Mouse (Mus musculus) limb, embryonic 14.5 days (tissue): ENCODE data around the gene Rpl3l. TPM values are rescaled to one million over a fixed set of nuclear protein-coding genes. Genes with fewer than 3 reads are reported as not detected.
A peak's percentile ranks its signal among the peaks of the same experiment; 100 is the strongest.

ENCODE experiments used
- ATAC-seq: fragments of 200-750 bp; cut with Nextera tagmentation; 2 replicates; pipeline ENCODE4 v1.8.0; 2017; ENCODE audit warnings: low read depth, moderate number of reproducible peaks, moderate TSS enrichment; ENCODE audit not compliant: low FRiP score
- DNase-seq: peaks from one replicate; pipeline ENCODE4 v3.0.0-alpha.2; 2015; ENCODE audit warnings: low spot score
- H3K27ac ChIP-seq: fragments of 300-500 bp; sonication (generic); replicated peaks from 2 replicates; pipeline ENCODE4 v1.5.1; 2014; ENCODE audit warnings: low read depth, mild to moderate bottlenecking, low read length, moderate library complexity, mixed read lengths
- H3K27me3 ChIP-seq: fragments of 300-500 bp; sonication (generic); 2 replicates; pipeline ENCODE4 v1.6.1; 2014; ENCODE audit warnings: low read length, mixed read lengths; ENCODE audit not compliant: control insufficient read depth, insufficient read depth
- H3K36me3 ChIP-seq: fragments of 300-500 bp; sonication (generic); 2 replicates; pipeline ENCODE4 v1.6.1; 2014; ENCODE audit warnings: mild to moderate bottlenecking, low read length, moderate library complexity, mixed read lengths; ENCODE audit not compliant: control insufficient read depth, insufficient read depth
- H3K4me1 ChIP-seq: fragments of 300-500 bp; sonication (generic); 2 replicates; pipeline ENCODE4 v1.6.1; 2014; ENCODE audit warnings: antibody characterized with exemption, low read length, mixed read lengths; ENCODE audit not compliant: control insufficient read depth, insufficient read depth
- H3K4me2 ChIP-seq: fragments of 300-500 bp; sonication (generic); replicated peaks from 2 replicates; pipeline ENCODE4 v1.6.1; 2014; ENCODE audit warnings: low read depth, mild to moderate bottlenecking, low read length, moderate library complexity; ENCODE audit not compliant: severe bottlenecking
- H3K4me3 ChIP-seq: fragments of 300-500 bp; sonication (generic); replicated peaks from 2 replicates; pipeline ENCODE4 v1.5.1; 2014; ENCODE audit warnings: low read length
- H3K9ac ChIP-seq: fragments of 300-500 bp; sonication (generic); 2 replicates; pipeline ENCODE4 v1.6.1; 2014; ENCODE audit warnings: mild to moderate bottlenecking, low read depth, low read length, moderate library complexity; ENCODE audit not compliant: severe bottlenecking
- H3K9me3 ChIP-seq: fragments of 300-500 bp; sonication (generic); 2 replicates; pipeline ENCODE4 v1.6.1; 2016; ENCODE audit warnings: low read length; ENCODE audit not compliant: control insufficient read depth
- POLR2A ChIP-seq: fragments of 200-500 bp; IDR thresholded peaks from 2 replicates; pipeline ENCODE4 v1.8.0; 2012; ENCODE audit warnings: inconsistent platforms, mild to moderate bottlenecking, moderate library complexity, borderline replicate concordance; ENCODE audit not compliant: insufficient read depth, insufficient read length; ENCODE audit errors: extremely low read depth
- WGBS: fragments of 180-500 bp; shearing (Covaris S2); extraction: QIAGEN DNeasy Blood & Tissue Kit; methylation state at CpG from one replicate; pipeline ENCODE4 v1.1.7; 2014; 5-methylcytosine and 5-hydroxymethylcytosine counted together
- polyA plus RNA-seq, 2 experiments: library from polyadenylated mRNA; depleted of rRNA in 1 of 2; stranded (reverse) in 1 of 2; unstranded in 1 of 2; fragments of >200 nt; fragmentation: Nextera tagmentation in 1 of 2; extraction: Ambion mirVana in 1 of 2; gene quantifications; 2 replicates each; pipeline versions ENCODE4 v1.2.1 to v1.2.3; 2012 to 2014

Gene Rpl3l
- polyA plus RNA-seq, 2 experiments = not detected

GRCm38 (mm10) chr17:24743896-24744295, 16.3 kb downstream of the Rpl3l start:
- H3K27ac ChIP-seq = no peak overlapping the region
- no peaks in the 10 kb centered on the region for H3K9me3 ChIP-seq
- TF ChIP-seq POLR2A = no peak
- no peak overlapping the region for H3K4me3 ChIP-seq
- peaks cover 9% of the 10 kb centered on the region; the same call in 1 of the 2 replicates for H3K36me3 ChIP-seq
- WGBS = 71% methylated on average over 5 of the region's 5 CpGs
- ATAC-seq (no peak), DNase-seq (no peak)
- H3K4me1 ChIP-seq = no peaks in the 10 kb centered on the region; the same call in 1 of the 2 replicates
- H3K4me2 ChIP-seq = no peak overlapping the region
- H3K9ac ChIP-seq = no peak overlapping the region
- no peaks in the 10 kb centered on the region for H3K27me3 ChIP-seq

GRCm38 (mm10) chr17:24744381-24744780, 16.8 kb downstream of the Rpl3l start:
- H3K36me3 ChIP-seq = peaks cover 9% of the 10 kb centered on the region; the same call in 1 of the 2 replicates
- H3K27me3 ChIP-seq = no peaks in the 10 kb centered on the region
- no peak overlapping the region for H3K4me3 ChIP-seq
- no peak overlapping the region for H3K27ac ChIP-seq
- 70% methylated on average over 3 of the region's 3 CpGs for WGBS
- DNase-seq (no peak), ATAC-seq (no peak)
- no peak for TF ChIP-seq POLR2A
- no peak overlapping the region for H3K4me2 ChIP-seq
- no peaks in the 10 kb centered on the region; the same call in 1 of the 2 replicates for H3K4me1 ChIP-seq
- H3K9me3 ChIP-seq = no peaks in the 10 kb centered on the region
- no peak overlapping the region for H3K9ac ChIP-seq

GRCm38 (mm10) chr17:24745526-24746497, 18.2 kb downstream of the Rpl3l start:
- WGBS = 17% methylated on average over 7 of the region's 7 CpGs
- H3K27ac ChIP-seq = no peak overlapping the region
- peak; percentile 80 for ATAC-seq

GRCm38 (mm10) chr17:24746986-24747385, 19.4 kb downstream of the Rpl3l start:
- no peaks in the 10 kb centered on the region; the same call in 1 of the 2 replicates for H3K36me3 ChIP-seq
- no peak overlapping the region for H3K4me3 ChIP-seq
- WGBS = 24% methylated on average over 4 of the region's 4 CpGs
- TF ChIP-seq POLR2A = no peak
- H3K27ac ChIP-seq = no peak overlapping the region
- DNase-seq (no peak), ATAC-seq (no peak)
- no peaks in the 10 kb centered on the region; the same call in 1 of the 2 replicates for H3K4me1 ChIP-seq
- H3K27me3 ChIP-seq = peaks cover 17% of the 10 kb centered on the region
- H3K9ac ChIP-seq = peak overlapping the region; percentile 12; the same call in 1 of the 2 replicates
- no peaks in the 10 kb centered on the region for H3K9me3 ChIP-seq
- H3K4me2 ChIP-seq = no peak overlapping the region

More at GRCm38 (mm10) chr17:24745526-24746497, 18.2 kb downstream of the Rpl3l start:
- Histone ChIP-seq H3K4me2 (no peak overlapping the region), H3K27me3 (peaks cover 7% of the 10 kb centered on the region), H3K36me3 (peaks cover 2% of the 10 kb centered on the region; the same call in 1 of the 2 replicates), H3K9ac (no peak overlapping the region), H3K4me3 (no peak overlapping the region), H3K9me3 (no peaks in the 10 kb centered on the region), H3K4me1 (no peaks in the 10 kb centered on the region; the same call in 1 of the 2 replicates)
- DNase-seq = peak; percentile 96
- TF ChIP-seq POLR2A = no peak

GRCm38 (mm10) chr17:24751528-24751927, 23.9 kb downstream of the Rpl3l start:
- H3K4me3 ChIP-seq = no peak overlapping the region
- DNase-seq (no peak), ATAC-seq (no peak)
- peaks cover 11% of the 10 kb centered on the region for H3K4me1 ChIP-seq
- TF ChIP-seq POLR2A = no peak
- 13% methylated on average over 4 of the region's 4 CpGs for WGBS
- H3K9me3 ChIP-seq = no peaks in the 10 kb centered on the region
- peaks cover 53% of the 10 kb centered on the region for H3K27me3 ChIP-seq
- H3K4me2 ChIP-seq = no peak overlapping the region
- no peaks in the 10 kb centered on the region for H3K36me3 ChIP-seq
- no peak overlapping the region for H3K27ac ChIP-seq
- no peak overlapping the region for H3K9ac ChIP-seq
